Mouse (Mus musculus) midbrain, embryonic 12.5 days (tissue): ENCODE data around the gene Nupr1. TPM values are rescaled to one million over a fixed set of nuclear protein-coding genes. Genes with fewer than 3 reads are reported as not detected.

Source experiments
- ATAC-seq: fragments of 200-750 bp; cut with Nextera tagmentation; 2 replicates; pipeline ENCODE4 v1.8.0; 2017; ENCODE audit warnings: low read depth, moderate TSS enrichment, moderate library complexity; ENCODE audit not compliant: low FRiP score
- H3K27ac ChIP-seq: fragments of 300-500 bp; sonication (generic); replicated peaks from 2 replicates; pipeline ENCODE4 v1.5.1; 2016; ENCODE audit warnings: mild to moderate bottlenecking
- H3K27me3 ChIP-seq: fragments of 300-500 bp; sonication (generic); 2 replicates; pipeline ENCODE4 v1.6.1; 2016; ENCODE audit warnings: mild to moderate bottlenecking
- H3K36me3 ChIP-seq: fragments of 300-500 bp; sonication (generic); 2 replicates; pipeline ENCODE4 v1.6.1; 2016
- H3K4me1 ChIP-seq: fragments of 300-500 bp; sonication (generic); 2 replicates; pipeline ENCODE4 v1.6.1; 2016
- H3K4me2 ChIP-seq: fragments of 300-500 bp; sonication (generic); replicated peaks from 2 replicates; pipeline ENCODE4 v1.6.1; 2016; ENCODE audit warnings: mild to moderate bottlenecking, moderate library complexity
- H3K4me3 ChIP-seq: fragments of 300-500 bp; sonication (generic); 2 replicates; pipeline ENCODE4 v1.5.1; 2016; ENCODE audit warnings: mild to moderate bottlenecking
- H3K9ac ChIP-seq: fragments of 300-500 bp; sonication (generic); replicated peaks from 2 replicates; pipeline ENCODE4 v1.6.1; 2016; ENCODE audit warnings: mild to moderate bottlenecking, moderate library complexity
- H3K9me3 ChIP-seq: fragments of 300-500 bp; sonication (generic); 2 replicates; pipeline ENCODE4 v1.6.1; 2016; ENCODE audit warnings: mild to moderate bottlenecking
- WGBS: fragments of 180-500 bp; shearing (Covaris S2); methylation state at CpG from one replicate; pipeline ENCODE4 v1.1.7; 2016; 5-methylcytosine and 5-hydroxymethylcytosine counted together
- polyA plus RNA-seq: library from polyadenylated mRNA; unstranded; fragments of >200 nt; fragmentation: Nextera tagmentation; extraction: Ambion mirVana; gene quantifications from 2 replicates; pipeline ENCODE4 v1.2.1, GENCODE M21; 2016

Nupr1 gene
- polyA plus RNA-seq, 1 experiment from 2014 or later, result 7.9 TPM

DNA sequence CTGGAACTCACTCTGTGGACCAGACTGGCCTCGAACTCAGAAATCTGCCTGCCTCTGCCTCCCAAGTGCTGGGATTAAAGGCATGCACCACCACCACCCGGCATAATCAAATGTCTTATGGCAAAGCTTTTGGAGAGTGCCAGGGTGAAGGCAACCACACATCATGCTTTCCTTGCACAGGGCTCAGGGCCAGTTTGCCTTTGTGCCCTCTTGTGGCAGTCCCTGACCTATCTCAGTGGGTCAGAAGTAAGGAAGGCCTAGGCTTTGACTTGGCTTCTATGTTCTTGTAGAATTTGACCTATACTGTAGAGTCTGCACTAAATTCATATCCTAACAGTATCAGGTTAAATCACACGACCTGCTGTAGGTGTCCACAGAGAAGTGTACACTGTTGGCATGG lies 14.0 kb downstream of the Nupr1 start:
- H3K4me2 ChIP-seq, result no peak overlapping the region
- no peak overlapping the region for H3K9ac ChIP-seq
- no peak overlapping the region for H3K27ac ChIP-seq
- no peak for ATAC-seq
- H3K36me3 ChIP-seq, result no peaks in the 10 kb centered on the region
- H3K4me1 ChIP-seq, result no peaks in the 10 kb centered on the region
- 73% methylated on average over 3 of the region's 3 CpGs for WGBS
- H3K4me3 ChIP-seq, result no peak overlapping the region
- H3K9me3 ChIP-seq, result no peaks in the 10 kb centered on the region
- peaks cover 2% of the 10 kb centered on the region; the same call in 1 of the 2 replicates for H3K27me3 ChIP-seq

DNA sequence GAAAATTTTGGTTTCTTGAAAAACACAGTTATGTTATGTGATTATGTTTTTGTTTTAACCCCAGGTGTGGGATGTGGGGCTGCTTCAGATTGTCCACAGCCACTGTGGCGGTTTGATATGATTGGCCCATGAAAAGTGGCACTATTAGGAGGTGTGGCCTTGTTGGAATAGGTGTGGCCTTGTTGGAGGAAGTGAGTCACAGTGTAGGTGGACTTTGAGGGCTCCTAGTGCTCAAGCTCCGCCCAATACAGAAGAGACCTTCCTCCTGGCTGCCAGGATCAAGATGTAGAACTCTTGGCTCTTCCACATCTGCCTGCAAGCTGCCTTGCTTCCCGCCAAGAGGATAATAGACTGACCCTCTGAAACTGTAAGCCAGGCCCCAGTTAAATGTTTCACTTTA lies 17.9 kb downstream of the Nupr1 start:
- ATAC-seq, result no peak
- H3K4me2 ChIP-seq, result no peak overlapping the region
- no peaks in the 10 kb centered on the region for H3K4me1 ChIP-seq
- no peaks in the 10 kb centered on the region for H3K36me3 ChIP-seq
- no peaks in the 10 kb centered on the region; the same call in 1 of the 2 replicates for H3K27me3 ChIP-seq
- no peak overlapping the region for H3K4me3 ChIP-seq
- WGBS, result 82% methylated on average over 3 of the region's 3 CpGs
- no peak overlapping the region for H3K9ac ChIP-seq
- no peak overlapping the region for H3K27ac ChIP-seq
- H3K9me3 ChIP-seq, result no peaks in the 10 kb centered on the region

DNA sequence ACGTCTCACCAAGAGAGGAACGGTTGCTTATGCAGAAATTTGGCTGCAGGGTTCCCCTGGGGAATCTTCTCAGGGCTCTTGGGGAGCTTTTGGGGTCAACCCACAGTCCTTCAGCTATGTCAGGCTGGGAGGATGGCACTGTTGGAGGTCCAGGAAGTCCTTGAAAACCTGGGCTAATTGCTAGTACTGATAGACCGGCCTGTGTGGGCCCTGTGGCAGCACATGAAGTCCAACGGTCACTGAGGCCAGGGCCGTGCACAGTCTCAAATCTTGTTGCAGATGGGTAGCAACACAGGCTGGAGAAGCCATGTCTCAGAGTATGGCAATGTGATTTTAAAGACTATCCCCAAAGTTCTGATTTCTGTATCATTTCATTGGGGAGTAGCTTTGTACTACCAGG lies 22.9 kb downstream of the Nupr1 start:
- Histone ChIP-seq H3K9ac (no peak overlapping the region), H3K4me1 (no peaks in the 10 kb centered on the region), H3K4me2 (no peak overlapping the region), H3K27me3 (no peaks in the 10 kb centered on the region; the same call in 1 of the 2 replicates), H3K36me3 (no peaks in the 10 kb centered on the region), H3K4me3 (no peak overlapping the region), H3K9me3 (no peaks in the 10 kb centered on the region), H3K27ac (no peak overlapping the region)
- no peak for ATAC-seq
- WGBS, result 77% methylated on average over 5 of the region's 5 CpGs

DNA sequence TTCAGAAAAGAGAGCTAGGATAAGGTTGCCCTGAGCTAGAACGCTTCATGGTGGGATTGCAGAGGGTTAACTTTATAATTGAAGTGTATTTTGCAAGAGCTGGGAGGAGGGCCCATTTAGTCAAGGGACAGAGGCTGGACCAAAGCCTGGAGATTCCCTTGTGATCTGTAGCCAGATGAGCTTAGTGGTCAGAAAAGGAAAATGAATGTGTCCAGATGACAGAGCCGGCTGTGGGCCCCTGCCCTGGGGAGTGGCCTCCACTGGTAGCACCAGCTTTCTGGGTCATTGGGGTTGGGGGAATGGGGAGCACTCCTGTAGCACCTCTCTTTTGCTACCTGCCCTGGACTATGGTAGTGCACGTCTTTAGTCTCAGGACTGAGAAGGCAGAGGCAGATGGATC lies 23.6 kb downstream of the Nupr1 start:
- 88% methylated on average over 3 of the region's 3 CpGs for WGBS
- H3K36me3 ChIP-seq, result no peaks in the 10 kb centered on the region
- no peak overlapping the region for H3K27ac ChIP-seq
- no peak overlapping the region for H3K4me3 ChIP-seq
- ATAC-seq, result no peak
- no peak overlapping the region for H3K9ac ChIP-seq
- H3K4me2 ChIP-seq, result no peak overlapping the region
- no peaks in the 10 kb centered on the region for H3K9me3 ChIP-seq
- no peaks in the 10 kb centered on the region for H3K4me1 ChIP-seq
- H3K27me3 ChIP-seq, result no peaks in the 10 kb centered on the region; the same call in 1 of the 2 replicates

DNA sequence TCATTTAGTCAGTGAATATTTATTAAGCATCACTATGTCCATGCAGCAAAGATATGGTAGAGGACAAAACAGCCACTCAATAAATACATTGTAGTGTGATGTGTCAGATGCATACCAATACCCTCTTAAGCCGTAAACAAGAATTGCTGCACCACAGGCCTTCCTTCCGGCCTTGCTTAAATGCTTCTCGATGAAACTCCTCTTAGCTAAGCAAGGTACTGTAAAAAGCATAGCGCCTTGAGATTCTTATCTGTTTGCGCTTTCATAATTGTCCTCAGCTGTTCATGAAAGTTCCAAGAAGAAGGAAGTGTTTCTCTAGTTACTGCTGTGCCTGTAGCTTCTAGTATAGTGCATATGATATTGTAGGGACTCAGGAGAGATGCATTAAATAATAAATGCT lies 24.1 kb downstream of the Nupr1 start:
- ATAC-seq, result no peak
- Histone ChIP-seq H3K9me3 (no peaks in the 10 kb centered on the region), H3K4me3 (no peak overlapping the region), H3K9ac (no peak overlapping the region), H3K4me2 (no peak overlapping the region), H3K27ac (no peak overlapping the region), H3K27me3 (no peaks in the 10 kb centered on the region; the same call in 1 of the 2 replicates), H3K4me1 (no peaks in the 10 kb centered on the region), H3K36me3 (no peaks in the 10 kb centered on the region)
- WGBS, result 89% methylated on average over 5 of the region's 5 CpGs

DNA sequence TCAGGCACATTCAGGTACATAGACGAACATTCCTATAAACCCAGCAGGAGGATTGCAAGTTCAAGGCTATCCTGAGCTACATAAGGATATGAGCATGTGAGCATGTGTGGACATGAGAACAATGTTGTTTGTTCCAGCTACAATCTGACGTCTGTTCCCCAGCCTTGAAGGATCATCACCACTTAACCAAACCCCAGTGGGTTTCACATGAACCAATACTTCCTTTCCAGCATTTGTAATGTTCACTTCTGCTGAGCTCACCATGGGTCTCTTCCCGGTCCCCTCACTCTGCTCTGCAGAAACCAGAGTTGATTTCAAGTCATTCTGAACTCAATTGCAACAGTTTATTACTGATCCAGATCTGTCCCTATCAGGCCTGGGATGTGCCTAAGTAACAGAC lies 28.0 kb downstream of the Nupr1 start:
- no peak overlapping the region for H3K27ac ChIP-seq
- H3K27me3 ChIP-seq, result no peaks in the 10 kb centered on the region
- WGBS, result 93% methylated on average over 3 of the region's 3 CpGs
- no peaks in the 10 kb centered on the region for H3K36me3 ChIP-seq
- H3K9me3 ChIP-seq, result no peaks in the 10 kb centered on the region
- ATAC-seq, result no peak
- H3K4me2 ChIP-seq, result no peak overlapping the region
- H3K4me1 ChIP-seq, result no peaks in the 10 kb centered on the region
- H3K4me3 ChIP-seq, result no peak overlapping the region
- H3K9ac ChIP-seq, result no peak overlapping the region; the same call in 1 of the 2 replicates

GRCm38 (mm10) chr7:126601896-126602295 lies 28.8 kb downstream of the Nupr1 start:
- Histone ChIP-seq H3K4me2 (no peak overlapping the region), H3K27ac (no peak overlapping the region), H3K4me3 (no peak overlapping the region), H3K27me3 (no peaks in the 10 kb centered on the region), H3K36me3 (no peaks in the 10 kb centered on the region), H3K9ac (no peak overlapping the region), H3K4me1 (no peaks in the 10 kb centered on the region), H3K9me3 (no peaks in the 10 kb centered on the region)
- no peak for ATAC-seq
- WGBS, result 42% methylated on average over 4 of the region's 5 CpGs

GRCm38 (mm10) chr7:126598919-126599318 lies 31.7 kb downstream of the Nupr1 start:
- no peak overlapping the region for H3K9ac ChIP-seq

GRCm38 (mm10) chr7:126596414-126596813 lies 34.2 kb downstream of the Nupr1 start:
- ATAC-seq, result no peak
- WGBS, result 70% methylated on average over 6 of the region's 6 CpGs
- no peak overlapping the region for H3K27ac ChIP-seq
- no peaks in the 10 kb centered on the region for H3K4me1 ChIP-seq
- H3K27me3 ChIP-seq, result peaks cover 10% of the 10 kb centered on the region; the same call in 1 of the 2 replicates
- no peaks in the 10 kb centered on the region for H3K36me3 ChIP-seq
- no peaks in the 10 kb centered on the region for H3K9me3 ChIP-seq
- H3K4me3 ChIP-seq, result no peak overlapping the region
- H3K9ac ChIP-seq, result no peak overlapping the region
- no peak overlapping the region for H3K4me2 ChIP-seq

More at GRCm38 (mm10) chr7:126598919-126599318, 31.7 kb downstream of the Nupr1 start:
- H3K4me1 ChIP-seq, result no peaks in the 10 kb centered on the region
- H3K4me2 ChIP-seq, result no peak overlapping the region
- H3K27me3 ChIP-seq, result 0 out of 2 replicates have a peak, but pooled peaks cover 10% of the 10 kb centered on the region
- H3K27ac ChIP-seq, result no peak overlapping the region
- H3K36me3 ChIP-seq, result no peaks in the 10 kb centered on the region
- H3K4me3 ChIP-seq, result no peak overlapping the region
- no peaks in the 10 kb centered on the region for H3K9me3 ChIP-seq
- no peak for ATAC-seq
- WGBS, result 83% methylated on average over 6 of the region's 6 CpGs

DNA sequence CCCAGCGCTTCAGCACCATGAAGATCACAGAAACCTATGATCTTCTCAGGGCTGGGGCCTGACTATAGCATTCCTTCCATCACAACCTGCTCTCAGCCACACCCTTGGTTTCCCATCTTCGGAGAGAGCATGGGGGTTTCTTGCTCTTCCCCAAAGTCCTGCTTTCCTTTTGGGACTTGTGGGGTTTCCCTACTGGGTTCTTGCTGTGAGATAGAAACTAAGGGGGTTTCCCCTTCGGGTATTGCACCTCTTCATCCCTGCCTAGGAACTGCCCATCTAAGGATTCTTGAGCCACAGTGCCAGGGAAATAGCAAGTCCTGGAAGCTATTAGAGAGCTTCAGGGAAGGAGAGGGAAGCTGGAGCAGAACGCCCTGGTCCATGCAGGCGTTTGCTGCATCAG lies 34.8 kb downstream of the Nupr1 start:
- 88% methylated on average over 5 of the region's 5 CpGs for WGBS
- Histone ChIP-seq H3K27me3 (peaks cover 10% of the 10 kb centered on the region; the same call in 1 of the 2 replicates), H3K9ac (no peak overlapping the region), H3K9me3 (no peaks in the 10 kb centered on the region), H3K36me3 (no peaks in the 10 kb centered on the region), H3K4me1 (no peaks in the 10 kb centered on the region), H3K27ac (no peak overlapping the region), H3K4me2 (no peak overlapping the region), H3K4me3 (no peak overlapping the region)
- ATAC-seq, result no peak

DNA sequence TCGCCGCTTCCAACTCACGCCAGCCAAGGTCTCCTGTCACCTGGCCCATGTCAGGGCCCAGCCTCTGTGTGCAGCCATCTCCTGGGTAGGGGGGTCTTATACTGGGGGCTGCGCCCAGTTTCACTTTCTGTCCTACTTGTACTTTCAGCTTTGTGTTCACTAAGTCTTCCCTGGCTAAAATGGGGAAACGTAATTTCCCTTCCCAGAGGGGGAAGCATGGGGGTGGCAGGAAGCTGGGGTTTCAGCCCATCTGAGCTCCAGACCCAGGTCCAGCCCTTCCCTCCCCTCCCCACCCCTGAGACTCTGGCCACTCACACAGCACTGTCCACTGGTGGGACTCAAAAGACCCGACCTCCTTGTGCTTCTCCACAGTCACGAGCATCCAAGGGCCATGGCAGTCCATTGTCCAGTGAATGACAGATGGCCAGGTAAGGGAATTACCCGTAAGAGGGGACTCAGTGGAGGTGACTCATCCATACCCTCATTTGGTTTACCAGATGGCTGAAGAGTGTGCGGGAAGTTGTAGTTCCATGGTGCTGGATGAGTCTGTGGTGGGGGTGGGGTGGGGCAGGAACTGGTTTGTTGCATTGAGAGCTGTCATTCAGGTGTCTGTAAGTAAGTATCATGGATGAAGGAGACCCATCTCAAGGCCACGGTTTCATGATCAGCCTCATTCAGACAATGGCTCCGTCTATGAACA lies 35.6 kb downstream of the Nupr1 start, which contains the start of gene Il27:
Il27 (minus strand) TSS at position 80 of the 700 bp plus-strand sequence.
- Histone ChIP-seq H3K4me1 (no peaks in the 10 kb centered on the region), H3K4me2 (no peak within 1 kb of the TSS), H3K9ac (no peak within 1 kb of the TSS), H3K27ac (no peak within 1 kb of the TSS), H3K9me3 (no peaks in the 10 kb centered on the region), H3K27me3 (peaks cover 10% of the 10 kb centered on the region; the same call in 1 of the 2 replicates), H3K4me3 (no peak within 1 kb of the TSS), H3K36me3 (no peaks in the 10 kb centered on the region)
- ATAC-seq, result no peak
- 86% methylated on average over 11 of the region's 11 CpGs for WGBS

- peak; percentile 34; the same call in 1 of the 2 replicates for ATAC-seq
- Histone ChIP-seq H3K27me3 (peaks cover 40% of the 10 kb centered on the region), H3K9me3 (no peaks in the 10 kb centered on the region), H3K4me2 (peak overlapping the region; percentile 30), H3K4me3 (no peak overlapping the region), H3K27ac (no peak overlapping the region), H3K4me1 (peaks cover 10% of the 10 kb centered on the region; the same call in 1 of the 2 replicates), H3K9ac (peak overlapping the region; percentile 20; the same call in 1 of the 2 replicates), H3K36me3 (no peaks in the 10 kb centered on the region)
- WGBS, result 3% methylated on average over 16 of the region's 16 CpGs
Measured at GRCm38 (mm10) chr7:126587779-126588178, 42.9 kb downstream of the Nupr1 start.
